Mouse (Mus musculus): ENCODE results near the gene Klk11.

DNA sequence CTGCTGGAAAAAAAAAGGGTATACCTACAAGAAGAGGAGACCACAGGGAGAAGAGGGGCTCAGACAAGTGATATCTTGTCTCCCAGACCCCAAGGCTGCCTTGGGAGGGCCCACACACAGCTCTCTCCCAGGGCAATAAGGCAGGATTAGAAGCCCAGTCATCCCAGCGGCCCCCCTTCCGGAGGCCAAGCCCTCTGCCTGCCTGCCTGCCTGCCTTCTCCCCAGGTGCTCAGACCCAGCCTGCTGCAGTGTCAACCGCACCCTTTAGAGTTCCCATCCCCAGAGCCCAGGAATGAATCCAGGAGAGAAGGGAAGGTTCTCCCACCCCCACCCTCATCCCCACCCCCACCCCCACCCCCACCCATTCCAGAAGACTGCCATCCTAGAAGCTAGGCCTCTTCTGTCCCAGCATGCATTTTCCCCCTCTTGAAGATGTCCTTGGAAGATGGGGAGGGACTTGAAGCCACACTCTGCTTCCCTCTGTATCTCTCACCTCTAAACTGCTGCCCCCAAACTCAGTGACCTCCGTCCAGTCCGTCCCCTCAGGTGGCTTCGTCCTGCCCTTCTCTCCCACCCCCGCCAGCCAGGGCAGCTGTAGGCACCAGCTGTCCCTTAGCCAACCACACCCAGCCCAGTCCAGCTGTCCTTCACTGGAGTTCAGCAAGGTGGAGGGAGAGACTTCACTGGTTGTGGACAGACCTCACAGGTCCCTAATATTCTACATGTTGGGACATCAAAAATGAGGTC is 1.1 kb downstream of the Klk11 start:
- no peak for TF ChIP-seq CTCF (conservative IDR thresholded peaks at IDR 0.05; ENCODE audit: insufficient read depth, insufficient read length, low read depth, low read length)
- TF ChIP-seq POLR2A (IDR thresholded peaks at IDR 0.05; ENCODE audit: low read depth, low read length), result no peak
